Mouse (Mus musculus) heart, adult 2 months (tissue): ENCODE results near the gene Aoc3. TPM values are rescaled to one million over a fixed set of nuclear protein-coding genes. Genes with fewer than 3 reads are reported as not detected.

ENCODE experiments used
- DNase-seq, 2 experiments: peaks; one replicate each; pipeline ENCODE4 v3.0.0; 2021
- H3K27ac ChIP-seq: fragments of 200-600 bp; 2 replicates; pipeline ENCODE4 v1.8.1; 2022
- H3K27me3 ChIP-seq: fragments of 200-500 bp; 2 replicates; pipeline ENCODE4 v1.6.1; 2012; ENCODE audit warnings: mild to moderate bottlenecking, low read length, inconsistent platforms, mixed read lengths; ENCODE audit not compliant: control insufficient read depth, insufficient read depth
- H3K36me3 ChIP-seq: fragments of 200-500 bp; 2 replicates; pipeline ENCODE4 v1.6.1; 2012; ENCODE audit warnings: low read length, inconsistent platforms; ENCODE audit not compliant: control insufficient read depth, insufficient read depth
- H3K4me1 ChIP-seq: fragments of 200-500 bp; 2 replicates; pipeline ENCODE4 v1.6.1; 2011; ENCODE audit warnings: low read length; ENCODE audit not compliant: control insufficient read depth, insufficient read depth
- H3K4me3 ChIP-seq: fragments of 200-600 bp; 2 replicates; pipeline ENCODE4 v1.8.1; 2022
- H3K79me2 ChIP-seq: fragments of 200-500 bp; replicated peaks from 2 replicates; pipeline ENCODE4 v1.6.1; 2012; ENCODE audit warnings: mild to moderate bottlenecking, inconsistent platforms, low read length, moderate library complexity, mixed read lengths; ENCODE audit not compliant: control insufficient read depth, insufficient read depth
- H3K9ac ChIP-seq: fragments of 200-500 bp; 2 replicates; pipeline ENCODE4 v1.6.1; 2012; ENCODE audit warnings: low read depth, mild to moderate bottlenecking, control low read depth, inconsistent platforms, low read length, mixed read lengths
- CTCF ChIP-seq: fragments of 200-600 bp; IDR thresholded peaks from 2 replicates; pipeline ENCODE4 v1.8.1; 2022; ENCODE audit warnings: antibody characterized with exemption, mild to moderate bottlenecking, moderate library complexity
- EP300 ChIP-seq: fragments of 200-500 bp; IDR thresholded peaks from 2 replicates; pipeline ENCODE4 v1.6.1; 2011; ENCODE audit warnings: low read depth, low read length, control low read depth; ENCODE audit not compliant: insufficient read depth
- POLR2A ChIP-seq: fragments of 200-500 bp; IDR thresholded peaks from 2 replicates; pipeline ENCODE4 v1.6.1; 2011; ENCODE audit warnings: mild to moderate bottlenecking, low read depth, low read length, control low read depth; ENCODE audit not compliant: insufficient read depth
- WGBS: fragments of 180-500 bp; shearing (Covaris S2); methylation state at CpG from one replicate; pipeline ENCODE4 v1.1.7; 2018; 5-methylcytosine and 5-hydroxymethylcytosine counted together
- intact Hi-C: fragments of 180-260 bp; cut with DNase I; formaldehyde crosslinking; loops from one replicate; pipeline ENCODE4 v1.15.1; 2025
- long read RNA-seq: library from polyadenylated mRNA; stranded (forward); transcript quantifications from one replicate; pipeline ENCODE4 v2.0.0, GENCODE M21; 2021
- polyA plus RNA-seq: library from polyadenylated mRNA; depleted of rRNA; stranded (reverse); fragments of >200 nt; gene quantifications from 2 replicates; pipeline ENCODE4 v1.2.3, GENCODE M21; 2012; rRNA removed
- total RNA-seq, 2 experiments: library from RNA; stranded (reverse); gene quantifications; 2 replicates each; pipeline ENCODE4 v1.2.3; 2021

Gene Aoc3
- total RNA-seq: 10 to 100 TPM; 11.5 to 13.3 TPM
- 21.8 and 22.0 TPM in 2 replicates for polyA plus RNA-seq
- long read RNA-seq, full-length matches to known transcripts: 8 of 10 reads
- long read RNA-seq, partial matches to known transcripts: 1 of 10 reads
- long read RNA-seq, other reads (novel, unspliced or antisense): 1 of 10 reads

DNA sequence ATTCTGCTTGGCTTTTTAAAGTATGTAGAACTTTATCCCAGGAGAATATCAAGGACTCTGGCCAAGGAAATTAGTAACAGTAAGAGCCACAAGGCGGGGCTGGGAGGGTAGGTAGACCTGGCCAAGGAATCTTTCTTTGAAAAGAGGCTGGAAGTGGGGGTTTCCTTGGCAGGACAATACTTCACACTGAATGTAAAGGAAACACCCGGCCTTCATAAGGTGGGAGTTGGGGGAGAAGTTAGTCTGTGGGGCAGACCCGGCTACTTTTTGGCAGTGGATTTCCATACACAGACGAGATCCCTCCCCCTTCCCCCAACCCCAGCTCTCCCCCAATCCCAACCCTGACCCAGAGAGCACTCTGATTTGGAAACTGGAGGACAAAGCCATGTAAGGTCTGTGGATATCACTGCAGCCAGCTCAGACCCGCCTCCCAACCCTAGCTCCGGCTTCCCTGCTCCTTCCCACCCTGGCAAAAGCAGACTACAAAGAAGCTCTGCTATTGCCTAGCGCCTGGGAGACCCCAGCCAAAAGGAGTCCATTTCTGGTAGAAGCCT lies at the start of gene Aoc3:
Gene Aoc3, plus strand, starts transcription at position 235 of the 554 bp plus-strand sequence.
- 25% methylated on average over 7 of the region's 7 CpGs for WGBS
- peak within 1 kb of the TSS; percentile 72 for H3K27ac ChIP-seq
- H3K36me3 ChIP-seq: no peaks in the 10 kb centered on the region
- H3K9ac ChIP-seq: peak within 1 kb of the TSS; percentile 28
- intact Hi-C loops: loop anchor here (1.0 kb wide), 1 partner anchor 30 kb away; no protein-coding TSS in a partner anchor
- no peaks in the 10 kb centered on the region for H3K79me2 ChIP-seq
- H3K27me3 ChIP-seq: no peaks in the 10 kb centered on the region
- H3K4me1 ChIP-seq: peaks cover 4% of the 10 kb centered on the region
- DNase-seq: peak; percentile 59 to 61
- H3K4me3 ChIP-seq: peak within 1 kb of the TSS; percentile 40
- TF ChIP-seq CTCF: peak; percentile 42
- TF ChIP-seq POLR2A: peak; percentile 58; the same call in 1 of the 2 replicates
- 0 out of 2 replicates have a peak, but pooled peaks have one; percentile 34 for TF ChIP-seq EP300

DNA sequence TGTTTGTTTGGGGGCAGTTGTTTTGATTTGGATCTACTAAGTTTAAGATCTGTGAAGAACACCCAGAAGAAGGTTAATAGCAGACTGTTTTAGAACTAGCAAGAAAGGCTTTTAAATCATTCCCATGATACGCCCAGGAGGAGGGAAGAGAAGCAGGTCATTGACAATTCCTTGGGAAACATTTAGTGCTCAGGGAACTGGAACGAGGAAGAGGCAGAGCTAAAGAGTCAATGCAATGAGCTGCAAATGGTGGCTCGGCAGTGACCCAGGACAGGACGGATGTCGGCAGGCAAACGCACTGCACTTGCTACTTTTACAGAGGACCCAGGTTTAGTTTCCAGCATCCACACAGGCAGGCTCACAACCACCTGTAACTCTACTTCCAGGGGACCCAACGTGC lies 49.6 kb upstream of the Aoc3 start:
- WGBS: 46% methylated on average over 7 of the region's 7 CpGs
- Histone ChIP-seq H3K9ac (no peak overlapping the region), H3K4me1 (peaks cover 7% of the 10 kb centered on the region), H3K36me3 (no peaks in the 10 kb centered on the region; the same call in 1 of the 2 replicates), H3K27me3 (no peaks in the 10 kb centered on the region), H3K27ac (no peak overlapping the region), H3K4me3 (no peak overlapping the region), H3K79me2 (no peaks in the 10 kb centered on the region)
- intact Hi-C loops: no loop called here
- TF ChIP-seq CTCF (no peak), POLR2A (no peak), EP300 (no peak)
- DNase-seq: no peak

DNA sequence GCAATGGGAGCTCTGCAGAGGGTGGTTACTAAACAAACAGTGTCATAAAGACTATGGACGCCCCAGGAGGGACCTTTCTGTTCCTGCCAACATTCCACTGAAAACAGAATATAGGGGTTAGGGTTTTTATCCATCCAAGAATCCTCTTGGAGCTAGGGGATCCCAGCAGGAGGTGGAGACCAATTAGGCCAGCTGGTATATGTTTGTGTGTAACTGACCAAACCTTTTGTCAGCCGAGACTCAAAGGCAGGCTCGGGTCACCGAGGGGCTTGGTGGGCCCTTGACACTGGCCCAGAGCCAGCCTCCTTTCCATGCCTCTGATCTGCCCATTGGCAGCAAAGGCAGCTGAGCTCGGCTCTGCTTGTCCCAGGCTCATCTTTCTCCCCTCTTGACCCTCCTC lies 47.5 kb upstream of the Aoc3 start:
- peaks cover 4% of the 10 kb centered on the region for H3K4me1 ChIP-seq
- no peaks in the 10 kb centered on the region for H3K27me3 ChIP-seq
- H3K9ac ChIP-seq: no peak overlapping the region
- H3K27ac ChIP-seq: no peak overlapping the region
- DNase-seq: no peak
- no peak for TF ChIP-seq CTCF
- TF ChIP-seq EP300: no peak
- H3K36me3 ChIP-seq: no peaks in the 10 kb centered on the region
- intact Hi-C loops: loop anchor here (2.0 kb wide), 1 partner anchor 16 kb away; no protein-coding TSS in a partner anchor
- no peak overlapping the region for H3K4me3 ChIP-seq
- 39% methylated on average over 5 of the region's 5 CpGs for WGBS
- H3K79me2 ChIP-seq: no peaks in the 10 kb centered on the region

DNA sequence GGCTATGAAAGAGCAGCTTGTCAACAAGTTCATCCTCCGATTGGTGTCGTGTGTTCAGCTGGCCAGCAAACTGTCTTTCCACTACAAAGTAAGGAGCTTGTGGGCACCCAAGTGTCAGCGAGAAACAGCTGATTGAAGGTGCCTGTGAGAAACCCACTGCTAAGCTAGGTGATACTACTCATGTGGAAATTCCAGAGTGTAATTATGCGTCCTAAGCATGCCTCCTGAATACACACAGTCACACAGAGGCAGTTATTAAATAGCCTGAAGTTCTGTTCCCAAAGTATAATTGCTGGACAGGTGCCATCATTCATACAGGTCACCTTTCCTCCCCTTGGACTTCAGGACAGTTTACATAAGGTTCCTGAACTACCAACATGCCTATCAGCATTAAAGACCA lies 46.6 kb upstream of the Aoc3 start:
- peaks cover 2% of the 10 kb centered on the region; the same call in 1 of the 2 replicates for H3K4me1 ChIP-seq
- WGBS: 76% methylated on average over 4 of the region's 4 CpGs
- no peaks in the 10 kb centered on the region for H3K27me3 ChIP-seq
- H3K4me3 ChIP-seq: no peak overlapping the region
- H3K79me2 ChIP-seq: no peaks in the 10 kb centered on the region
- TF ChIP-seq EP300 (no peak), CTCF (no peak), POLR2A (no peak)
- H3K27ac ChIP-seq: no peak overlapping the region
- H3K36me3 ChIP-seq: no peaks in the 10 kb centered on the region
- DNase-seq: no peak
- intact Hi-C loops: loop anchor here (2.0 kb wide), 1 partner anchor 15 kb away; no protein-coding TSS in a partner anchor
- H3K9ac ChIP-seq: no peak overlapping the region

DNA sequence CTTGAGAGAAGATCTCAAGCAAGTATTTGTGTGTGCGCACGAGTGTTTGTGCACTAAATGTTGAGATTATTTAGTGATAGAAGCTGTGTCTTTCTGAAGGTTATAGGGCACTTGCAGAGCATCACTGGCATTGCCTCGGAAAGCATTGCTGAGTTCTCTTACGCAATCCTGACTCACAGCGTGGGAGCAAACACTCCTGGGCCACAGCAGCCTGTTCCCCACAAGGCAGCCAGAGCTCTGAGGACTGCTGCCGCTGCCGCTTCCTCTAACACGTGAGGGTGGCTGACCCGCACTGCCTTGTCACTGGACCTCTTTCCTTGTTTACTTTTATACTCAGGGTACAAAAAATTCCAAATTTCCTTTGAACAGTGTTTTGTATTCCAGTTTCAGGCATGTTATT lies 43.1 kb upstream of the Aoc3 start:
- WGBS: 68% methylated on average over 9 of the region's 9 CpGs
- Histone ChIP-seq H3K27me3 (no peaks in the 10 kb centered on the region), H3K36me3 (no peaks in the 10 kb centered on the region), H3K79me2 (no peaks in the 10 kb centered on the region), H3K9ac (no peak overlapping the region), H3K27ac (no peak overlapping the region), H3K4me3 (no peak overlapping the region), H3K4me1 (no peaks in the 10 kb centered on the region)
- TF ChIP-seq POLR2A (no peak), EP300 (no peak), CTCF (no peak)
- peak; percentile 30 to 48 for DNase-seq
- intact Hi-C loops: no loop called here

DNA sequence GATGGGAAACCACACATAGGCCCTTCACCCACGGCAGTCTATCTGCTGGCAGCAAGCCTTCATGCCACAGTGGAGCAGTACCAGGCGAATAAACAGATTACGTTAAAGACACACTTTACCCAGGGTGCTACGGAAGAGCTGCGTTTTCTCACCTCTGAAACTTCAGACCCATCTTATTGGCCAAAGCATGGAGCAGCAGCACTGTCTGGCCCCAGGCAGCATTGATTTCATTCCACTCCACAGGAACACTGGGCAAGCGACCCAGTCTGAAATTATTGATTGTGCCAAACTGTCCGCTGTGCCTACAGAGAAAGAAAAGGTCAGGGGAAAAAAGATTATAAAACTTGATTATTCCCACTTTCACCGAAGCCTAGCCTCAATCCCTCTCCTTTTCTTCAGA lies 39.2 kb upstream of the Aoc3 start:
- DNase-seq: no peak
- Histone ChIP-seq H3K27me3 (no peaks in the 10 kb centered on the region), H3K4me3 (no peak overlapping the region), H3K36me3 (no peaks in the 10 kb centered on the region), H3K79me2 (no peaks in the 10 kb centered on the region), H3K4me1 (no peaks in the 10 kb centered on the region), H3K27ac (no peak overlapping the region), H3K9ac (no peak overlapping the region)
- TF ChIP-seq POLR2A (no peak), CTCF (no peak), EP300 (no peak)
- intact Hi-C loops: no loop called here
- 93% methylated on average over 8 of the region's 8 CpGs for WGBS
